Mouse (Mus musculus) gastrocnemius, adult 2 months (tissue): ENCODE results near the gene Dusp13. TPM values are rescaled to one million over a fixed set of nuclear protein-coding genes. Genes with fewer than 3 reads are reported as not detected.

Experiments used
- DNase-seq: peaks from one replicate; pipeline ENCODE4 v3.0.0; 2022
- H3K27ac ChIP-seq: fragments of 200-600 bp; 2 replicates; pipeline ENCODE4 v1.8.1; 2022; ENCODE audit warnings: mild to moderate bottlenecking
- H3K4me3 ChIP-seq: fragments of 200-600 bp; 2 replicates; pipeline ENCODE4 v1.8.1; 2022; ENCODE audit warnings: mild to moderate bottlenecking, moderate library complexity
- CTCF ChIP-seq: fragments of 200-600 bp; IDR thresholded peaks from 2 replicates; pipeline ENCODE4 v1.8.1; 2022; ENCODE audit warnings: antibody characterized with exemption, mild to moderate bottlenecking, moderate library complexity
- intact Hi-C: fragments of 180-260 bp; cut with DNase I; formaldehyde crosslinking; loops from one replicate; pipeline ENCODE4 v1.15.1; 2025
- total RNA-seq, 2 experiments: library from RNA; stranded (reverse); gene quantifications; 2 replicates each; pipeline ENCODE4 v1.2.3; 2021

The Dusp13 gene
- total RNA-seq, 2 experiments from 2014 or later = 194 to 238 TPM

- Histone ChIP-seq H3K4me3 (no peak overlapping the region), H3K27ac (no peak overlapping the region)
- no peak for TF ChIP-seq CTCF
- intact Hi-C loops = no loop called here
- DNase-seq = no peak
Observed at GRCm38 (mm10) chr14:21765754-21766397, 14.9 kb upstream of the Dusp13 start.

GRCm38 (mm10) chr14:21764646-21765045, 13.7 kb upstream of the Dusp13 start:
- no peak overlapping the region for H3K27ac ChIP-seq
- intact Hi-C loops = loop anchor here (5.0 kb wide), 1 partner anchor 33 kb away; no protein-coding TSS in a partner anchor
- no peak for DNase-seq
- TF ChIP-seq CTCF = no peak
- H3K4me3 ChIP-seq = no peak overlapping the region

GRCm38 (mm10) chr14:21763736-21764135, 12.8 kb upstream of the Dusp13 start:
- intact Hi-C loops = loop anchor here (5.0 kb wide), 1 partner anchor 34 kb away; no protein-coding TSS in a partner anchor
- no peak for TF ChIP-seq CTCF
- no peak overlapping the region for H3K27ac ChIP-seq
- H3K4me3 ChIP-seq = no peak overlapping the region
- no peak for DNase-seq

- DNase-seq = no peak
- no peak for TF ChIP-seq CTCF
- H3K4me3 ChIP-seq = no peak overlapping the region
- H3K27ac ChIP-seq = no peak overlapping the region
- intact Hi-C loops = loop anchor here (5.0 kb wide), 1 partner anchor 36 kb away; no protein-coding TSS in a partner anchor
Observed at GRCm38 (mm10) chr14:21761560-21761959, 10.6 kb upstream of the Dusp13 start.

- Histone ChIP-seq H3K27ac (peak overlapping the region; percentile 55), H3K4me3 (no peak overlapping the region)
- TF ChIP-seq CTCF = no peak
- intact Hi-C loops = loop anchor here (5.0 kb wide), 1 partner anchor 94 kb away; the partner anchor contains the start of gene Comtd1
- no peak for DNase-seq
Observed at GRCm38 (mm10) chr14:21753367-21753766, 2.4 kb upstream of the Dusp13 start.

GRCm38 (mm10) chr14:21752411-21752810, 1.4 kb upstream of the Dusp13 start:
- TF ChIP-seq CTCF = no peak
- peak overlapping the region; percentile 91 for H3K4me3 ChIP-seq
- DNase-seq = no peak
- intact Hi-C loops = loop anchor here (5.0 kb wide), 1 partner anchor 95 kb away; the partner anchor contains the start of gene Comtd1
- H3K27ac ChIP-seq = peak overlapping the region; percentile 96

GRCm38 (mm10) chr14:21750008-21750880, 737 bp downstream of the Dusp13 start, which contains the start of gene Samd8:
Gene Samd8, plus strand, starts transcription at chr14:21750531.
- peak; percentile 93 for DNase-seq
- H3K27ac ChIP-seq = peak within 1 kb of the TSS; percentile 96
- peak within 1 kb of the TSS; percentile 91 for H3K4me3 ChIP-seq
- no peak for TF ChIP-seq CTCF
- intact Hi-C loops = loop anchor here (2.0 to 5.0 kb wide), 2 partner anchors 81 to 97 kb away; partner anchors contain the start of gene Comtd1

GRCm38 (mm10) chr14:21748142-21748870, 2.7 kb downstream of the Dusp13 start:
- peak; percentile 76 for DNase-seq
- intact Hi-C loops = loop anchor here (5.0 kb wide), 1 partner anchor 246 kb away; no protein-coding TSS in a partner anchor

GRCm38 (mm10) chr14:21747436-21748141, 3.4 kb downstream of the Dusp13 start:
- peak overlapping the region; percentile 96 for H3K27ac ChIP-seq
- peak; percentile 15 for DNase-seq
- peak overlapping the region; percentile 74 for H3K4me3 ChIP-seq
- no peak for TF ChIP-seq CTCF
- intact Hi-C loops = loop anchor here (5.0 kb wide), 1 partner anchor 245 kb away; no protein-coding TSS in a partner anchor

More at GRCm38 (mm10) chr14:21748142-21748870, 2.7 kb downstream of the Dusp13 start:
- H3K4me3 ChIP-seq = peak overlapping the region; percentile 74
- peak overlapping the region; percentile 96 for H3K27ac ChIP-seq
- peak; percentile 76 for TF ChIP-seq CTCF

- intact Hi-C loops = loop anchor here (5.0 kb wide), 1 partner anchor 245 kb away; no protein-coding TSS in a partner anchor
- no peak for TF ChIP-seq CTCF
- no peak for DNase-seq
- Histone ChIP-seq H3K4me3 (peak overlapping the region; percentile 74), H3K27ac (peak overlapping the region; percentile 96)
Observed at GRCm38 (mm10) chr14:21746846-21747245, 4.1 kb downstream of the Dusp13 start.

GRCm38 (mm10) chr14:21746251-21746650, 4.7 kb downstream of the Dusp13 start:
- intact Hi-C loops = loop anchor here (5.0 kb wide), 1 partner anchor 244 kb away; no protein-coding TSS in a partner anchor
- H3K27ac ChIP-seq = peak overlapping the region; percentile 96
- H3K4me3 ChIP-seq = peak overlapping the region; percentile 74
- TF ChIP-seq CTCF = no peak
- no peak for DNase-seq
